Mouse (Mus musculus) heart, embryonic 16.5 days (tissue): Measurements from ENCODE around the gene P2rx6. TPM values are rescaled to one million over a fixed set of nuclear protein-coding genes. Genes with fewer than 3 reads are reported as not detected.
"Not testable (repeated sequence)": the region's sequence is repeated elsewhere in the genome, so short reads cannot be mapped to it uniquely, and the experiment has no call there.

ENCODE experiments used
- ATAC-seq: fragments of 200-750 bp; cut with Nextera tagmentation; replicated peaks from 2 replicates; pipeline ENCODE4 v1.8.0; 2017; ENCODE audit warnings: moderate number of reproducible peaks; ENCODE audit not compliant: insufficient read depth, low FRiP score; ENCODE audit errors: extremely low read depth
- H3K27ac ChIP-seq: fragments of 300-500 bp; sonication (generic); 2 replicates; pipeline ENCODE4 v1.5.1; 2014; ENCODE audit warnings: mild to moderate bottlenecking, low read length, control low read depth, moderate library complexity
- H3K27me3 ChIP-seq: fragments of 300-500 bp; sonication (generic); 2 replicates; pipeline ENCODE4 v1.6.1; 2014; ENCODE audit warnings: low read length, mixed read lengths; ENCODE audit not compliant: control insufficient read depth, insufficient read depth
- H3K36me3 ChIP-seq: fragments of 300-500 bp; sonication (generic); 2 replicates; pipeline ENCODE4 v1.6.1; 2014; ENCODE audit not compliant: control insufficient read depth, insufficient read depth
- H3K4me1 ChIP-seq: fragments of 300-500 bp; sonication (generic); 2 replicates; pipeline ENCODE4 v1.6.1; 2014; ENCODE audit warnings: low read length, mixed read lengths; ENCODE audit not compliant: control insufficient read depth, insufficient read depth
- H3K4me2 ChIP-seq: fragments of 300-500 bp; sonication (generic); 2 replicates; pipeline ENCODE4 v1.6.1; 2014; ENCODE audit warnings: low read depth, mild to moderate bottlenecking, control low read depth, low read length
- H3K4me3 ChIP-seq: fragments of 300-500 bp; sonication (generic); 2 replicates; pipeline ENCODE4 v1.5.1; 2014; ENCODE audit warnings: mild to moderate bottlenecking, control low read depth, low read length
- H3K9ac ChIP-seq: fragments of 300-500 bp; sonication (generic); 2 replicates; pipeline ENCODE4 v1.6.1; 2014; ENCODE audit warnings: low read length, control low read depth
- H3K9me3 ChIP-seq: fragments of 300-500 bp; sonication (generic); replicated peaks from 2 replicates; pipeline ENCODE4 v1.6.1; 2016; ENCODE audit warnings: low read length; ENCODE audit not compliant: control insufficient read depth
- WGBS: fragments of 180-500 bp; shearing (Covaris S2); extraction: QIAGEN DNeasy Blood & Tissue Kit; methylation state at CpG from one replicate; pipeline ENCODE4 v1.1.7; 2014; 5-methylcytosine and 5-hydroxymethylcytosine counted together
- polyA plus RNA-seq: library from polyadenylated mRNA; unstranded; fragments of >200 nt; fragmentation: Nextera tagmentation; extraction: Ambion mirVana; gene quantifications from 2 replicates; pipeline ENCODE4 v1.2.1, GENCODE M21; 2015

Gene P2rx6
- polyA plus RNA-seq, 1 experiment from 2014 or later: 0.58 TPM

- not testable (repeated sequence) for ATAC-seq, H3K4me3 ChIP-seq, H3K4me1 ChIP-seq, H3K36me3 ChIP-seq, H3K27me3 ChIP-seq, H3K9ac ChIP-seq, H3K4me2 ChIP-seq, H3K9me3 ChIP-seq, H3K27ac ChIP-seq
- 86% methylated on average over 6 of the region's 6 CpGs for WGBS
Observed at GRCm38 (mm10) chr16:17614740-17615139, 53.1 kb downstream of the P2rx6 start.

- no peak for ATAC-seq
Observed at GRCm38 (mm10) chr16:17616212-17616611, 54.5 kb downstream of the P2rx6 start.

GRCm38 (mm10) chr16:17617922-17618565, 56.4 kb downstream of the P2rx6 start:
- H3K4me2 ChIP-seq: peak overlapping the region; percentile 22; the same call in 1 of the 2 replicates
- WGBS: 12% methylated on average over 13 of the region's 13 CpGs
- no peak overlapping the region for H3K9ac ChIP-seq
- H3K27ac ChIP-seq: no peak overlapping the region
- peaks cover 14% of the 10 kb centered on the region for H3K4me1 ChIP-seq
- no peaks in the 10 kb centered on the region for H3K27me3 ChIP-seq
- peak; percentile 49; the same call in 1 of the 2 replicates for ATAC-seq
- peaks cover 10% of the 10 kb centered on the region for H3K36me3 ChIP-seq
- H3K4me3 ChIP-seq: no peak overlapping the region
- H3K9me3 ChIP-seq: no peaks in the 10 kb centered on the region

More at GRCm38 (mm10) chr16:17616212-17616611, 54.5 kb downstream of the P2rx6 start:
- no peak overlapping the region for H3K27ac ChIP-seq
- H3K36me3 ChIP-seq: no peaks in the 10 kb centered on the region
- H3K4me3 ChIP-seq: no peak overlapping the region
- H3K9me3 ChIP-seq: no peaks in the 10 kb centered on the region
- H3K4me1 ChIP-seq: peaks cover 14% of the 10 kb centered on the region
- WGBS: 76% methylated on average over 5 of the region's 5 CpGs
- no peak overlapping the region for H3K4me2 ChIP-seq
- H3K9ac ChIP-seq: no peak overlapping the region
- no peaks in the 10 kb centered on the region for H3K27me3 ChIP-seq

GRCm38 (mm10) chr16:17619198-17620105, 57.8 kb downstream of the P2rx6 start, which contains the start of gene Smpd4:
Gene Smpd4, plus strand, starts transcription at chr16:17619354.
- Histone ChIP-seq H3K36me3 (peaks cover 15% of the 10 kb centered on the region), H3K27ac (peak within 1 kb of the TSS; percentile 68), H3K4me2 (peak within 1 kb of the TSS; percentile 94), H3K27me3 (no peaks in the 10 kb centered on the region), H3K4me1 (peaks cover 14% of the 10 kb centered on the region), H3K9ac (peak within 1 kb of the TSS; percentile 96), H3K4me3 (peak within 1 kb of the TSS; percentile 99), H3K9me3 (no peaks in the 10 kb centered on the region)
- ATAC-seq: peak; percentile 65
- 2% methylated on average over 60 of the region's 60 CpGs for WGBS

- no peak overlapping the region for H3K27ac ChIP-seq
- WGBS: 88% methylated on average over 1 of the region's 1 CpGs
- H3K27me3 ChIP-seq: no peaks in the 10 kb centered on the region
- H3K4me3 ChIP-seq: no peak overlapping the region
- H3K9me3 ChIP-seq: no peaks in the 10 kb centered on the region
- H3K4me1 ChIP-seq: peaks cover 14% of the 10 kb centered on the region
- H3K4me2 ChIP-seq: no peak overlapping the region
- H3K36me3 ChIP-seq: peaks cover 27% of the 10 kb centered on the region
- ATAC-seq: no peak
- no peak overlapping the region for H3K9ac ChIP-seq
Observed at GRCm38 (mm10) chr16:17621936-17622335, 60.3 kb downstream of the P2rx6 start.

GRCm38 (mm10) chr16:17625488-17626268, 64.0 kb downstream of the P2rx6 start:
- ATAC-seq: no peak
- Histone ChIP-seq H3K4me1 (no peaks in the 10 kb centered on the region), H3K4me2 (no peak overlapping the region), H3K4me3 (no peak overlapping the region), H3K9ac (no peak overlapping the region), H3K27ac (no peak overlapping the region), H3K27me3 (no peaks in the 10 kb centered on the region), H3K36me3 (peaks cover 54% of the 10 kb centered on the region), H3K9me3 (no peaks in the 10 kb centered on the region)
- 63% methylated on average over 8 of the region's 8 CpGs for WGBS

- Histone ChIP-seq H3K27me3 (no peaks in the 10 kb centered on the region), H3K4me3 (no peak overlapping the region), H3K9ac (no peak overlapping the region), H3K4me1 (no peaks in the 10 kb centered on the region), H3K9me3 (no peaks in the 10 kb centered on the region), H3K4me2 (no peak overlapping the region), H3K27ac (no peak overlapping the region), H3K36me3 (peaks cover 59% of the 10 kb centered on the region)
- no peak for ATAC-seq
- WGBS: 94% methylated on average over 5 of the region's 5 CpGs
Observed at GRCm38 (mm10) chr16:17626269-17626555, 64.5 kb downstream of the P2rx6 start.
